Mouse (Mus musculus): ENCODE results near the gene Phf5a.

The Phf5a gene

GRCm38 (mm10) chr15:81885418-81885934 lies 13.8 kb upstream of the Phf5a start:
- DNase-seq (ENCODE audit: extremely low spot score, low read depth, low spot score) = no peak

- DNase-seq (ENCODE audit: extremely low spot score, low read depth, low spot score) = no peak
These were observed 10.6 kb upstream of the Phf5a start for GRCm38 (mm10) chr15:81882348-81882747.

- DNase-seq (ENCODE audit: extremely low spot score, low read depth, low spot score) = no peak
These were observed 8.1 kb upstream of the Phf5a start for GRCm38 (mm10) chr15:81879531-81880401.

GRCm38 (mm10) chr15:81872262-81873136 lies 788 bp upstream of the Phf5a start, which contains the start of gene Aco2:
Aco2 (plus strand) TSS chr15:81872309.
- no peak for DNase-seq (ENCODE audit: extremely low spot score, low read depth, low spot score)

DNA sequence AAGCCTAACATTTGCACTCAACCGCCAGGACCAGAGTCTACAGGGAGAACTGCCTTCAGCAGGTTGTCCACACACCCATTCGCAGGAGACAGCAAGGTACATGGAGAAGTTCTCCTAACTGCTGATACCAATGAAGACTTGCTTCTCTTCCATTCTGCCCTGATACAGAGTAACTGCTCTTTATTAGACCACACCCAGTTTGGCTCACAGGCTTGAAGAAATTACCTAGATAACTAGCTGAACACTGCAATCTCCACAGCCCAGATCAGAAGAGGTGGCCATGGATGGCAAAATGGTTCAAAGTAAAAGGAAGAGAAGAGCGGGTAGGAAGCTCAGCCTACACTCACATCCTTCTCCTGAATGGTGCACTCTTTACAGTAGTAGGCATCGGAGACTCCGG lies 1.7 kb downstream of the Phf5a start:
- no peak for DNase-seq (ENCODE audit: extremely low spot score, low read depth, low spot score)

DNA sequence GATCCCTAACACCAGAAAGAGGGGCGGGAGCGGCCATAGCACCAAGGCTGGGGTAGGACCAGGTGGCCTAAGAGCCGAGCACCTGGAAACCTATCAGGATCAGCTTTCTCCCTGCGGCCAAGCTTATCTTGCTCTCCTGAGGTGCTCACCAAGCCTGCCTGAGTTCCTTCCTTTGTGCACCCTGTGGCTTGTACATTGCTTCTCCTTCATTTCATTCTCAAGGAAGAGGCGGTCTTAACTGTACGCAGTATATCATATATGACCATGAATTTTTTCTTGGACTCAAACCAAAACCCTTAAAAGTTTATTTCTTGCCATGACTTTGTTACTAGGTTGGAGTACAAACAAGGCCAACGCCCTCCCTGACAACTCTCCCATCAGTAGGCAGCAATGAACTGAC lies 7.5 kb downstream of the Phf5a start:
- DNase-seq (ENCODE audit: extremely low spot score, low read depth, low spot score) = no peak

DNA sequence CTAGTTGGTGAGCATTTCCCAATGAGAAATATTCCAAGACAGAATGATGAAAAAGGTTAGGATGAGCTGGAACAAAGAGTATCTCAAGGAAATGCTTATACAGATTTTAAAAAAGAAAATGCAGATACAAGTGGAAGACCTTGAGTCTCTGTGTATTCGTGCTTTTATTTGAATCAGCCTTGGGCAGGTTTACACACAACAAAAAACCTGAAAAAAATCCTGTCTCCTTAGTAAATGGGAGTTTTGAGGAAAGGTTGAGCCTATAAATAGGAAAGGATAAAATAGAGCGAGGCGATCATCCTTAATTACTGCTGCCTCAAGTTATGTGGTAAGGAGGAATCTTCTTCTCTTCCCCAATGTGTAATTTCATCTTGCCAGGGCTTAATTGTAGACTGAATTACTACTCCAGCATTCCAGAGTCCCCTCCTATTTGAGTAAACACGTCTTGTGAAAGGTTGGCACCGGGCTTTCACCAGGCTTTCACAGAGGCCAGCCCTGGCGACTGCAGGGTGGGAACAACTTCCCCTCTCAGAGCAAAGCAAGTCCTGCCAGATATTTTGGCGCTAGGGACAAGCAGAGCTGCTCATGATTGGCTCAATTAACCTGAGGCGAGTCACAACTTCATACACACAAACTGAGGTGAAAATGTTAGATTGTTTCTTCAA lies 11.1 kb downstream of the Phf5a start:
- DNase-seq (ENCODE audit: extremely low spot score, low read depth, low spot score) = no peak

DNA sequence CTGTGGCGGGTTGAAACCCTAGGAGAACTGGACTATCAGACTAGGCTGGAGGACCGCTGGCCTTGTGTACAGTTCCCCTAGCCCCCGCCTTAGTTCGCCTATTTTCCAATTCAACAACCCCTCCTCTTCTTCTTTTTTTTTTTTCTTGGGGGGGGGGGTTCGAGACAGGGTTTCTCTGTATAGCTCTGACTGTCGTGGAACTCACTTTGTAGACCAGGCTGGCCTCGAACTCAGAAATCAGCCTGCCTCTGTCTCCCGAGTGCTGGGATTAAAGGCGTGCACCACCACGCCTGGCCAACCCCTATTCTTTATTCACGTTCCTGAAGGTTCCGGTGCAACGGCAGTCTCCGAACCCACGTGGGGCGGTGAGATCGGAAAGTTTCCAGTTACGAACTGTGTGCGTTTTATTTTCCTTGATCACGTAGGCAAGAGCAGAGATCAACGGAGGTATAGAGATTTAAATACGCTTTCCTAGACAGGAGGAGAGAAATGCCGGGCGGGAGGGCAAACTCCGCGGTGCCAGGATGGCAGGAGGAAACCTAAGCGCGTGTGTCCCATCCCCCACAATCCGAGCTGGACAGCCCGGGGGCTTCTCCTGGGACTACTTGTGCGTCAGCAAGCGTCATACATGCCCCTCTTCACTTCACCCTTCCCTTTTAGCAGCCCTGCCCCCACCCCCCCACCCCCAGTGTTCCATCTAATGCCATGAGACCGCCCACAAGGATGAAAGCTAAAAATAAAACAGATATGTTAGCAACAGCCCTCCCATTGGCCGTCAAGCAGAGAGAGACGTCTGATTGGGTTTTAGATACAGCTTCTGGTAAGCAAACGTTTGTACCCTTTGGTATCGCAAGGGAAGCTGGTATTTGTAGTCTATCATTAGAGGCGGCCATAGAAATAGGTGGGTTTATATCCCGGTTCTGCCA lies 12.1 kb downstream of the Phf5a start:
- DNase-seq (ENCODE audit: extremely low spot score, low read depth, low spot score) = peak; percentile 49

- DNase-seq (ENCODE audit: extremely low spot score, low read depth, low spot score) = no peak
These were observed 13.0 kb downstream of the Phf5a start, which contains the start of gene Tob2 for GRCm38 (mm10) chr15:81858517-81859329. Tob2 (minus strand) TSS chr15:81858796.

- peak; percentile 84 for DNase-seq (ENCODE audit: extremely low spot score, low read depth, low spot score)
These were observed 13.6 kb downstream of the Phf5a start for GRCm38 (mm10) chr15:81858138-81858516.

- no peak for DNase-seq (ENCODE audit: extremely low spot score, low read depth, low spot score)
These were observed 14.0 kb downstream of the Phf5a start for GRCm38 (mm10) chr15:81857724-81858116.

- DNase-seq (ENCODE audit: extremely low spot score, low read depth, low spot score) = no peak
These were observed 14.6 kb downstream of the Phf5a start for GRCm38 (mm10) chr15:81856938-81857723.

GRCm38 (mm10) chr15:81856030-81856790 lies 15.5 kb downstream of the Phf5a start:
- DNase-seq (ENCODE audit: extremely low spot score, low read depth, low spot score) = peak; percentile 76

- no peak for DNase-seq (ENCODE audit: extremely low spot score, low read depth, low spot score)
These were observed 18.6 kb downstream of the Phf5a start for GRCm38 (mm10) chr15:81853081-81853480.

- DNase-seq (ENCODE audit: extremely low spot score, low read depth, low spot score) = no peak
These were observed 19.2 kb downstream of the Phf5a start for GRCm38 (mm10) chr15:81852411-81853000.

DNA sequence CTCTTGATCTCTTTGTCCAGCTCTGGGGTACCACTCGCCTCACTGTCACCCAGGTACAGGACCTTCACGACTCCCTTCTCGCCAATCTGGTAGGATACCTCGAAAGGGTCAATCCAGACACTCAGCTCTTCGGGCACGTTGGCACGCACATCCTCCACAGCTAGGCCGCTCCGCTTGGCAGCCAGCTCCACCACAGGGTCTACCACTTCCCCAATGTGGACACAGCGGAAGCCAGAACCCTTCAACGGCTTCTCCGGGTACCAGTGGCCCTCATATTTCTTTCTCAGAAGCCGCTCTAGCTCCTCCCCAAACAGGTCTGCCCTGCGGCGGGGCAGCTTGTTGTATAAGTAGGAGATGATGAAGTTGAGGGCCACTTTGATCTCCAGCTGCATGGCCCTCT lies 20.3 kb downstream of the Phf5a start:
- no peak for DNase-seq (ENCODE audit: extremely low spot score, low read depth, low spot score)

GRCm38 (mm10) chr15:81850718-81851117 lies 21.0 kb downstream of the Phf5a start:
- DNase-seq (ENCODE audit: extremely low spot score, low read depth, low spot score) = no peak
